Mouse (Mus musculus) heart, adult 2 months (tissue): ENCODE measurements around the gene Rtca. TPM values are rescaled to one million over a fixed set of nuclear protein-coding genes. Genes with fewer than 3 reads are reported as not detected.

Source experiments
- DNase-seq, 2 experiments: peaks; one replicate each; pipeline ENCODE4 v3.0.0; 2021
- H3K27ac ChIP-seq: fragments of 200-600 bp; 2 replicates; pipeline ENCODE4 v1.8.1; 2022
- H3K27me3 ChIP-seq: fragments of 200-500 bp; 2 replicates; pipeline ENCODE4 v1.6.1; 2012; ENCODE audit warnings: mild to moderate bottlenecking, low read length, inconsistent platforms, mixed read lengths; ENCODE audit not compliant: control insufficient read depth, insufficient read depth
- H3K36me3 ChIP-seq: fragments of 200-500 bp; 2 replicates; pipeline ENCODE4 v1.6.1; 2012; ENCODE audit warnings: low read length, inconsistent platforms; ENCODE audit not compliant: control insufficient read depth, insufficient read depth
- H3K4me1 ChIP-seq: fragments of 200-500 bp; 2 replicates; pipeline ENCODE4 v1.6.1; 2011; ENCODE audit warnings: low read length; ENCODE audit not compliant: control insufficient read depth, insufficient read depth
- H3K4me3 ChIP-seq: fragments of 200-600 bp; 2 replicates; pipeline ENCODE4 v1.8.1; 2022
- H3K79me2 ChIP-seq: fragments of 200-500 bp; replicated peaks from 2 replicates; pipeline ENCODE4 v1.6.1; 2012; ENCODE audit warnings: mild to moderate bottlenecking, inconsistent platforms, low read length, moderate library complexity, mixed read lengths; ENCODE audit not compliant: control insufficient read depth, insufficient read depth
- H3K9ac ChIP-seq: fragments of 200-500 bp; 2 replicates; pipeline ENCODE4 v1.6.1; 2012; ENCODE audit warnings: low read depth, mild to moderate bottlenecking, control low read depth, inconsistent platforms, low read length, mixed read lengths
- CTCF ChIP-seq: fragments of 200-600 bp; IDR thresholded peaks from 2 replicates; pipeline ENCODE4 v1.8.1; 2022; ENCODE audit warnings: antibody characterized with exemption, mild to moderate bottlenecking, moderate library complexity
- EP300 ChIP-seq: fragments of 200-500 bp; IDR thresholded peaks from 2 replicates; pipeline ENCODE4 v1.6.1; 2011; ENCODE audit warnings: low read depth, low read length, control low read depth; ENCODE audit not compliant: insufficient read depth
- POLR2A ChIP-seq: fragments of 200-500 bp; IDR thresholded peaks from 2 replicates; pipeline ENCODE4 v1.6.1; 2011; ENCODE audit warnings: mild to moderate bottlenecking, low read depth, low read length, control low read depth; ENCODE audit not compliant: insufficient read depth
- WGBS: fragments of 180-500 bp; shearing (Covaris S2); methylation state at CpG from one replicate; pipeline ENCODE4 v1.1.7; 2018; 5-methylcytosine and 5-hydroxymethylcytosine counted together
- intact Hi-C: fragments of 180-260 bp; cut with DNase I; formaldehyde crosslinking; loops from one replicate; pipeline ENCODE4 v1.15.1; 2025
- polyA plus RNA-seq: library from polyadenylated mRNA; depleted of rRNA; stranded (reverse); fragments of >200 nt; gene quantifications from 2 replicates; pipeline ENCODE4 v1.2.3, GENCODE M21; 2012; rRNA removed
- total RNA-seq, 2 experiments: library from RNA; stranded (reverse); gene quantifications; 2 replicates each; pipeline ENCODE4 v1.2.3; 2021

The Rtca gene
- total and polyA plus RNA-seq, 3 experiments: 13.6 to 21.3 (median 18.7) TPM

DNA sequence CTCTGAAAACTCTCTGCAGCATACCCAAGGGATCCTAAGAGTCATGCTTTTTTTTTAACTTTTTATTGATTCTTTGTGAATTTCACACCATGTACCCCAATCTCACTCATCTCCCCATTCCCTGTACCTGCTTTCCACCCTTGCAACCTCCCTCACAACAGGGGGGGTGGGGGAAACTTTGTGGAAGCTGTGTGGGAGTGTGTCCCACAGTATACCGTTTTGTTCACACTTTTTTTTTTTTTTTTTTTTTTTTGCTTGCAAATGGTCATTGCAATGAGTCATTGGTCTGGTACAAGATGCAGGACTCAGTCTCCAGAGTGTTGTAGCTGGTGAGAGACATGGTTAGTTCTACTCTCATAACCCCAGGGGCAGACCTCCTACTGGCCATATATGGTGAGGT lies 65.2 kb downstream of the Rtca start:
- no peak for TF ChIP-seq CTCF
- TF ChIP-seq EP300: no peak
- no peak for TF ChIP-seq POLR2A

DNA sequence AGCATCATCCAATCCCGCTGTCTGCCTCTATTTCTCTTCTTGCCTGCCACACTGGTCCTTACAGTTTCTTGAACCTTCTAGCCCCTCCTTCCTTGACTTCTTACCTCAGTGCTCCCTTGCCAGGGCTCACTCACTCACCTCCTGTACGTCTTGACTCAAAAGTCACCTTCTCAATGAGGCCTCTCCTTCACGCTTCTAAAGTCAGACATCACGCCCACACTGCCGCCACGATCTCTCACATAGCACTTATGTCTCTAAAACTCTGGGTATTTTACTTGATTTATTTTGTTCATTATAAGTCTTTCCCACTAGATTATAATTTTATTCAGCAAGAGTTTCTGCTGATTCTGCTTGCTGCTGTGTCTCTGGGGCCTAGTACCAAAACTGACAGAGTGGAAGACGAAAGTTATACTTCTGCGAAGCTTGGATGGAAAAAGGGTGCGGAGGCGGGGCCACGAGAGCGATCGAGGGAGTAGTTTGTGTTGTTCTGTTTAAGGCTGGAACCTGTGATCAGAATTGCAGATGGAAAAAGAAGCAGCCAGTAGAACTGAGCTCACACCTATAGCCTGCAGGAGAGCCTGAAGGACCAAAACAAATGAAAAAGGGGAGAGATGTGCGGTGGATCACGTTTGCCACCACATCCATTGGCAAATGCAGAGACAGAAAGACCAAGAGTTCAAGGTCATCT lies 66.3 kb downstream of the Rtca start:
- TF ChIP-seq EP300 (no peak), CTCF (no peak), POLR2A (no peak)
- no peaks in the 10 kb centered on the region for H3K79me2 ChIP-seq
- H3K36me3 ChIP-seq: no peaks in the 10 kb centered on the region
- no peak overlapping the region for H3K9ac ChIP-seq
- H3K27me3 ChIP-seq: no peaks in the 10 kb centered on the region
- H3K4me3 ChIP-seq: no peak overlapping the region
- no peak overlapping the region for H3K27ac ChIP-seq
- no peaks in the 10 kb centered on the region for H3K4me1 ChIP-seq
- WGBS: 90% methylated on average over 15 of the region's 15 CpGs
- intact Hi-C loops: no loop called here
- DNase-seq: no peak

More for the DNA sequence above, 65.2 kb downstream of the Rtca start:
- H3K9ac ChIP-seq: no peak overlapping the region
- no peak overlapping the region for H3K4me3 ChIP-seq
- 63% methylated on average over 1 of the region's 1 CpGs for WGBS
- H3K36me3 ChIP-seq: no peaks in the 10 kb centered on the region
- DNase-seq: no peak
- H3K79me2 ChIP-seq: no peaks in the 10 kb centered on the region
- H3K27me3 ChIP-seq: no peaks in the 10 kb centered on the region
- intact Hi-C loops: no loop called here
- no peaks in the 10 kb centered on the region for H3K4me1 ChIP-seq
- no peak overlapping the region for H3K27ac ChIP-seq

DNA sequence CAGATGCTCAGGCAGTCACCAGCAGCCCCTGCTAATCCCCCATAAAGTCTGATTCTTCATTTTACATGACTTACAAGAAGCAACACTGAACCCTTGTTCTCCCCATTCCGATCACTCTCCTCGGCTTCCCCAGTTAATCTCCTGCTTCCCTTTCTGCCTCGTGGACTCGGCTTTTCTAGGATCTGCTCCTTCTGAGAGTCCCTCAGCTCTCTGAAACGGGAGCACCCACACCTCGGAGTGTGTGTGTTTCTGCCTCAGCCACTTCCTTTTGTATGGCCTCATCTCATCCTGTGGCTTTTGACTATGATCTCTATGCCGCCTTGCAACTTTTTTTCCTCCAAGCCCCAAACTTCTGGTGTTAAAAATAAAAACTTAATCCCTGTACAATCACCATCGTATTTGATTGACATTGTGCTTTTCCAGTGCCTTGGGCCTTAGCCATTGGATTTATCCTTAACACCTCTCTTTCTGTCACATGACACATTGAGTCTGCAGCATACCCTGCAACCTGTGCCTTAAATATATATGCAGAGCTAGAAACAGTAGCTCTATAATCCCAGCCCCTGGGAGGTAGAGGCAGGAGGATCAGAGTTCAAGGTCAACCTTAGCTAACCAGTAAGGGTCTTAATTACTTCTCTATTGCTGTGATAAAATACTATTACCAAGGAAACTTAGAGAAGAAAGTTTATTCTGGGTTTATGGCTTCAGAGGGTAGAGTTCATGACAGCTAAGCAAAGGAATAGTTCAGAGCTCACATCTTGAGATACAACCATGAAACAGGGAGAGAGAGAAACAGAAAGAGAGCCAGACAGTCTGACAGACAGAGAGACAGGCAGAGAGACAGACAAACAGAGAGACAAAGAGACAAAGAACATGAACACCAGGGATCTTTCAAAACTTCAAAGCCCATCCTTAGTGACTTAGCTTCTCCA lies 67.7 kb downstream of the Rtca start:
- H3K27me3 ChIP-seq: no peaks in the 10 kb centered on the region
- no peaks in the 10 kb centered on the region for H3K79me2 ChIP-seq
- no peak for DNase-seq
- no peak overlapping the region for H3K4me3 ChIP-seq
- no peaks in the 10 kb centered on the region for H3K4me1 ChIP-seq
- no peaks in the 10 kb centered on the region for H3K36me3 ChIP-seq
- TF ChIP-seq EP300: no peak
- TF ChIP-seq POLR2A: no peak
- no peak for TF ChIP-seq CTCF
- 66% methylated on average over 8 of the region's 8 CpGs for WGBS
- intact Hi-C loops: no loop called here
- no peak overlapping the region for H3K9ac ChIP-seq
- no peak overlapping the region for H3K27ac ChIP-seq

Other genes with a start within 250 kb of the Rtca start
- 1 to 10 TPM; 2.8 to 3.4 TPM for gene Cdc14a, start 84.2 kb downstream of the Rtca start, total RNA-seq
- gene Cdc14a, start 84.2 kb downstream of the Rtca start, polyA plus RNA-seq: 1.3 and 1.6 TPM in 2 replicates
- gene Dbt, start 4.9 kb upstream of the Rtca start, total RNA-seq: 10 to 100 TPM; 54.1 to 76.7 TPM
- gene Dbt, start 4.9 kb upstream of the Rtca start, polyA plus RNA-seq: 24.1 and 53.9 TPM in 2 replicates
- 10 to 100 TPM; 64.4 to 69.5 TPM for gene Lrrc39, start 54.8 kb upstream of the Rtca start, total RNA-seq
- 39.3 and 94.6 TPM in 2 replicates for gene Lrrc39, start 54.8 kb upstream of the Rtca start, polyA plus RNA-seq
- 1 to 10 TPM; 2.0 TPM for gene Sass6, start 86.8 kb upstream of the Rtca start, total RNA-seq
- 0.76 and 1.4 TPM in 2 replicates for gene Sass6, start 86.8 kb upstream of the Rtca start, polyA plus RNA-seq
- 1 to 10 TPM; 5.4 to 5.5 TPM for gene Trmt13, start 106.4 kb upstream of the Rtca start, total RNA-seq
- gene Trmt13, start 106.4 kb upstream of the Rtca start, polyA plus RNA-seq: 3.6 and 7.3 TPM in 2 replicates
- gene Mfsd14a, start 154.5 kb upstream of the Rtca start, total RNA-seq: 10 to 100 TPM; 17.5 to 19.5 TPM
- gene Mfsd14a, start 154.5 kb upstream of the Rtca start, polyA plus RNA-seq: 12.0 and 23.5 TPM in 2 replicates
- gene Gm43191, start 173.1 kb upstream of the Rtca start, total RNA-seq: 1 to 10 TPM in 1 of 2 experiments, under 1 TPM in 1; 0.78 to 1.5 TPM
- gene Gm43191, start 173.1 kb upstream of the Rtca start, polyA plus RNA-seq: not detected in 2 replicates
- gene Slc35a3, start 204.6 kb upstream of the Rtca start, total RNA-seq: 10 to 100 TPM; 10.7 to 11.2 TPM
- 5.7 and 10.2 TPM in 2 replicates for gene Slc35a3, start 204.6 kb upstream of the Rtca start, polyA plus RNA-seq